33 mouse cellular contexts compared by ENCODE assay signal in the genomic region with DNA sequence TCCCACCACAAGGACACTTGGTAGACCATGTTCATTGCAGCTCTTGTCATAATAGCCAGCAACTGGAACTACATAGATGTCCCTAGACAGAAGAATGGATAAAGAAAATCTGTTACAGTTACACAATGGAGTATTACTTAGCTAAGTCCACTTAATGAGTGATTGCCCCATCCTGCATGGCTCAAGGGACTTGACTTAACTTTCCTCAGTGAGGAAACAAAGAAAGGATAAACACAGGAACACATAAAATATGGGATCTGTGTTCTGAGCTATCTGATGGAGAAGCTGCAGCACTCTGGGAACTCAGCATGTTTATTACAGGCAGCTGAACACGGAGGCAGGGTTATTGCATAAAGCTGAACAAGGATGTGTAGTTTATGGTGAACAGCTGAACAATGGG. TPM values are rescaled to one million over a fixed set of nuclear protein-coding genes. Genes with fewer than 3 reads are reported as not detected.
"Had no signal": no experiment of that assay in that cellular context is flagged by ENCODE, and none has a peak within 500 bp of the region (broad histone marks: within the 10 kb centered on the region; RNA-seq: fewer than 3 reads in every experiment).

No protein-coding gene starts in this region.

- ATAC-seq: forebrain, embryonic 13.5 days; forebrain, embryonic 14.5 days; forebrain, embryonic 16.5 days; forebrain, postnatal 0 days had no signal

- H3K9me3 ChIP-seq: embryonic facial prominence, embryonic 10.5 days; embryonic facial prominence, embryonic 12.5 days; embryonic facial prominence, embryonic 13.5 days; embryonic facial prominence, embryonic 15.5 days; forebrain, embryonic 10.5 days; forebrain, embryonic 12.5 days; forebrain, embryonic 13.5 days; heart, embryonic 12.5 days had no signal

- H3K27ac ChIP-seq: embryonic facial prominence, embryonic 10.5 days; embryonic facial prominence, embryonic 12.5 days; embryonic facial prominence, embryonic 13.5 days; embryonic facial prominence, embryonic 15.5 days; forebrain, embryonic 10.5 days; forebrain, embryonic 12.5 days; forebrain, embryonic 13.5 days; gastrocnemius, adult 2 months; heart, adult 2 months had no signal

- H3K4me1 ChIP-seq: embryonic facial prominence, embryonic 10.5 days; embryonic facial prominence, embryonic 12.5 days; embryonic facial prominence, embryonic 13.5 days; embryonic facial prominence, embryonic 15.5 days; forebrain, embryonic 10.5 days; forebrain, embryonic 12.5 days; forebrain, embryonic 13.5 days; heart, embryonic 12.5 days had no signal

- H3K9ac ChIP-seq: embryonic facial prominence, embryonic 12.5 days; embryonic facial prominence, embryonic 13.5 days; embryonic facial prominence, embryonic 15.5 days; forebrain, embryonic 12.5 days; forebrain, embryonic 13.5 days; forebrain, postnatal 0 days; heart, embryonic 12.5 days had no signal

- H3K4me3 ChIP-seq: embryonic facial prominence, embryonic 10.5 days; embryonic facial prominence, embryonic 12.5 days; embryonic facial prominence, embryonic 13.5 days; embryonic facial prominence, embryonic 15.5 days; erythroblast, embryonic 14.5 days; forebrain, embryonic 10.5 days; forebrain, embryonic 12.5 days; forebrain, embryonic 13.5 days; gastrocnemius, adult 2 months; heart, adult 2 months; heart, embryonic 12.5 days had no signal

- H3K27me3 ChIP-seq: embryonic facial prominence, embryonic 12.5 days; embryonic facial prominence, embryonic 13.5 days; embryonic facial prominence, embryonic 15.5 days; forebrain, embryonic 12.5 days; forebrain, embryonic 13.5 days; heart, embryonic 12.5 days had no signal

- H3K4me2 ChIP-seq: embryonic facial prominence, embryonic 12.5 days; embryonic facial prominence, embryonic 13.5 days; embryonic facial prominence, embryonic 15.5 days; forebrain, embryonic 12.5 days; forebrain, embryonic 13.5 days; heart, embryonic 11.5 days; heart, embryonic 12.5 days had no signal

- DNase-seq: cerebellum, adult 8-10 months; cerebellum, adult 9-10 months; cerebellum, adult 9-11 months; cerebellum, postnatal 10 days; cerebellum, postnatal 14 days; cerebellum, postnatal 25 days; cerebellum, postnatal 36 days; embryo, embryonic 11 days; forebrain, postnatal 0 days; gastrocnemius, adult 2 months; gastrocnemius, postnatal 10 days; gastrocnemius, postnatal 14 days; gastrocnemius, postnatal 25 days; gastrocnemius, postnatal 36 days; heart, adult 18-20 months; heart, adult 2 months had no signal

- H3K36me3 ChIP-seq: embryonic facial prominence, embryonic 10.5 days; embryonic facial prominence, embryonic 12.5 days; embryonic facial prominence, embryonic 13.5 days; embryonic facial prominence, embryonic 15.5 days; forebrain, embryonic 10.5 days; forebrain, embryonic 12.5 days; heart, embryonic 12.5 days had no signal

RNA-seq across cellular contexts. Expression of a gene that starts 3.8 kb away (rescaled TPM):
- polyA plus RNA-seq: cortical plate, adult 2 months; embryonic facial prominence, embryonic 10.5 days; embryonic facial prominence, embryonic 11.5 days; embryonic facial prominence, embryonic 12.5 days; embryonic facial prominence, embryonic 13.5 days; embryonic facial prominence, embryonic 14.5 days; embryonic facial prominence, embryonic 15.5 days; erythroblast, embryonic 14.5 days; forebrain, embryonic 10.5 days; forebrain, embryonic 11.5 days; forebrain, embryonic 12.5 days; forebrain, embryonic 13.5 days; forebrain, embryonic 14.5 days; forebrain, embryonic 16.5 days; forebrain, postnatal 0 days; frontal cortex, adult 2 months; heart, adult 2 months; heart, embryonic 11.5 days; heart, embryonic 12.5 days had no signal

RNA-seq across cellular contexts. Expression of a gene that starts 21.2 kb away (rescaled TPM):
- polyA plus RNA-seq: cortical plate, adult 2 months; embryonic facial prominence, embryonic 10.5 days; embryonic facial prominence, embryonic 12.5 days; embryonic facial prominence, embryonic 13.5 days; embryonic facial prominence, embryonic 14.5 days; embryonic facial prominence, embryonic 15.5 days; erythroblast, embryonic 14.5 days; forebrain, embryonic 10.5 days; forebrain, embryonic 11.5 days; forebrain, embryonic 12.5 days; forebrain, embryonic 13.5 days; forebrain, embryonic 14.5 days; forebrain, embryonic 16.5 days; forebrain, postnatal 0 days; heart, adult 2 months; heart, embryonic 12.5 days had no signal

RNA-seq across cellular contexts. Expression of a gene that starts 53.2 kb away (rescaled TPM):
- polyA plus RNA-seq: cortical plate, adult 2 months; embryonic facial prominence, embryonic 10.5 days; embryonic facial prominence, embryonic 11.5 days; embryonic facial prominence, embryonic 12.5 days; embryonic facial prominence, embryonic 13.5 days; embryonic facial prominence, embryonic 14.5 days; embryonic facial prominence, embryonic 15.5 days; erythroblast, embryonic 14.5 days; forebrain, embryonic 10.5 days; forebrain, embryonic 11.5 days; forebrain, embryonic 12.5 days; forebrain, embryonic 13.5 days; forebrain, embryonic 14.5 days; forebrain, embryonic 16.5 days; forebrain, postnatal 0 days; frontal cortex, adult 2 months; heart, adult 2 months; heart, embryonic 11.5 days; heart, embryonic 12.5 days had no signal
